ENCODE assay signal across 31 mouse cellular contexts in genomic region chr6:106946227-106946927, GRCm38 (mm10).
DNase-seq lines count a peak whose midpoint lies in the region; ATAC-seq lines count a peak whose summit lies in the region.
"Had no signal": no experiment of that assay in that cellular context is flagged by ENCODE, and none has a peak within 500 bp of the region (broad histone marks: within the 10 kb centered on the region; RNA-seq: fewer than 3 reads in every experiment).

No protein-coding gene starts in this region.

- no peaks in the 10 kb centered on the region for H3K9me3 ChIP-seq in forebrain, embryonic 11.5 days (ENCODE audit: control insufficient read depth, low read length)
- H3K9me3 ChIP-seq in forebrain, embryonic 12.5 days, result no peaks in the 10 kb centered on the region
- H3K9me3 ChIP-seq in neural tube, embryonic 13.5 days, result no peaks in the 10 kb centered on the region
- no peaks in the 10 kb centered on the region for H3K9me3 ChIP-seq in intestine, embryonic 16.5 days (ENCODE audit: control insufficient read depth, low read length)
- H3K9me3 ChIP-seq in stomach, embryonic 16.5 days (replicated peaks; ENCODE audit: control insufficient read depth, low read length), result no peaks in the 10 kb centered on the region
- H3K9me3 ChIP-seq: embryonic facial prominence, embryonic 12.5 days; forebrain, embryonic 13.5 days; G1E; hindbrain, embryonic 15.5 days; limb, embryonic 13.5 days; liver, embryonic 13.5 days; megakaryocyte, embryonic 14.5 days; midbrain, embryonic 12.5 days had no signal

- H3K27me3 ChIP-seq in forebrain, embryonic 11.5 days (ENCODE audit: control insufficient read depth, insufficient read depth, low read length), result no peaks in the 10 kb centered on the region
- no peaks in the 10 kb centered on the region for H3K27me3 ChIP-seq in forebrain, embryonic 12.5 days
- no peaks in the 10 kb centered on the region for H3K27me3 ChIP-seq in neural tube, embryonic 13.5 days
- no peaks in the 10 kb centered on the region for H3K27me3 ChIP-seq in intestine, embryonic 16.5 days (replicated peaks; ENCODE audit: control insufficient read depth, insufficient read depth, low read length)
- H3K27me3 ChIP-seq in stomach, embryonic 16.5 days (ENCODE audit: control insufficient read depth, insufficient read depth, low read length), result no peaks in the 10 kb centered on the region
- H3K27me3 ChIP-seq: embryonic facial prominence, embryonic 12.5 days; forebrain, embryonic 13.5 days; hindbrain, embryonic 15.5 days; limb, embryonic 13.5 days; liver, embryonic 13.5 days; megakaryocyte, embryonic 14.5 days; midbrain, embryonic 12.5 days had no signal

- no peak overlapping the region for H3K9ac ChIP-seq in forebrain, embryonic 11.5 days (ENCODE audit: low read length)
- H3K9ac ChIP-seq in forebrain, embryonic 12.5 days, result no peak overlapping the region
- H3K9ac ChIP-seq in neural tube, embryonic 13.5 days, result no peak overlapping the region
- H3K9ac ChIP-seq in intestine, embryonic 16.5 days (ENCODE audit: low read depth, low read length), result no peak overlapping the region
- H3K9ac ChIP-seq in stomach, embryonic 16.5 days (ENCODE audit: low read length), result no peak overlapping the region
- H3K9ac ChIP-seq: embryonic facial prominence, embryonic 12.5 days; forebrain, embryonic 13.5 days; hindbrain, embryonic 15.5 days; limb, embryonic 13.5 days; liver, embryonic 13.5 days; midbrain, embryonic 12.5 days had no signal

- no peaks in the 10 kb centered on the region for H3K4me1 ChIP-seq in forebrain, embryonic 11.5 days (replicated peaks; ENCODE audit: control insufficient read depth, insufficient read depth, low read length)
- no peaks in the 10 kb centered on the region for H3K4me1 ChIP-seq in forebrain, embryonic 12.5 days
- peaks cover 5% of the 10 kb centered on the region; the same call in 1 of the 2 replicates for H3K4me1 ChIP-seq in neural tube, embryonic 13.5 days (replicated peaks)
- H3K4me1 ChIP-seq in intestine, embryonic 16.5 days (ENCODE audit: control insufficient read depth, insufficient read depth, low read length), result no peaks in the 10 kb centered on the region
- H3K4me1 ChIP-seq in stomach, embryonic 16.5 days (ENCODE audit: control insufficient read depth, insufficient read depth, low read length), result peaks cover 2% of the 10 kb centered on the region; the same call in 1 of the 2 replicates
- H3K4me1 ChIP-seq: embryonic facial prominence, embryonic 12.5 days; forebrain, embryonic 13.5 days; hindbrain, embryonic 15.5 days; limb, embryonic 13.5 days; liver, embryonic 13.5 days; megakaryocyte, embryonic 14.5 days; midbrain, embryonic 12.5 days had no signal

- H3K4me2 ChIP-seq in forebrain, embryonic 11.5 days (ENCODE audit: low read depth, low read length, severe bottlenecking), result no peak overlapping the region
- no peak overlapping the region for H3K4me2 ChIP-seq in forebrain, embryonic 12.5 days
- H3K4me2 ChIP-seq in neural tube, embryonic 13.5 days, result no peak overlapping the region
- H3K4me2 ChIP-seq in intestine, embryonic 16.5 days (ENCODE audit: low read depth, low read length), result no peak overlapping the region
- no peak overlapping the region for H3K4me2 ChIP-seq in stomach, embryonic 16.5 days (ENCODE audit: low read depth, low read length)
- H3K4me2 ChIP-seq: embryonic facial prominence, embryonic 12.5 days; forebrain, embryonic 13.5 days; heart, embryonic 11.5 days; hindbrain, embryonic 15.5 days; limb, embryonic 13.5 days; liver, embryonic 13.5 days; midbrain, embryonic 12.5 days had no signal

- ATAC-seq in forebrain, embryonic 11.5 days (replicated peaks; ENCODE audit: low FRiP score), result 0 out of 2 replicates have a peak, but pooled peaks have one; percentile 5
- no peak for ATAC-seq in forebrain, embryonic 12.5 days (ENCODE audit: low FRiP score)
- ATAC-seq in neural tube, embryonic 13.5 days (ENCODE audit: low read depth), result peak; percentile 73
- peak; percentile 80 for ATAC-seq in intestine, embryonic 16.5 days
- ATAC-seq in stomach, embryonic 16.5 days (ENCODE audit: insufficient read depth, low FRiP score), result peak; percentile 85; the same call in 1 of the 2 replicates
- ATAC-seq: forebrain, embryonic 13.5 days; lung, postnatal 0 days had no signal

- DNase-seq in forebrain, embryonic 11.5 days (ENCODE audit: low spot score), result no peak
- DNase-seq in neural tube, embryonic 10.5 days (ENCODE audit: extremely low spot score, low spot score), result no peak
- DNase-seq in embryo, embryonic 10 days (ENCODE audit: low spot score), result no peak
- no peak for DNase-seq in ovary, postnatal 10 days (ENCODE audit: low spot score)
- DNase-seq: adrenal gland, adult 8-10 months; cerebellum, adult 8-10 months; cerebellum, postnatal 25 days; gastrocnemius, postnatal 25 days; heart, adult 18-20 months; heart, postnatal 36 days; kidney, adult 11 months; kidney, postnatal 14 days; liver, embryonic 13.5 days; lung, postnatal 4 days; thymus, adult 18-20 months; thymus, postnatal 25 days had no signal

- H3K36me3 ChIP-seq in forebrain, embryonic 11.5 days (ENCODE audit: control insufficient read depth, insufficient read depth, low read length), result no peaks in the 10 kb centered on the region
- no peaks in the 10 kb centered on the region for H3K36me3 ChIP-seq in forebrain, embryonic 12.5 days (replicated peaks)
- H3K36me3 ChIP-seq in neural tube, embryonic 13.5 days, result no peaks in the 10 kb centered on the region
- no peaks in the 10 kb centered on the region for H3K36me3 ChIP-seq in intestine, embryonic 16.5 days (ENCODE audit: control insufficient read depth, insufficient read depth, low read length)
- no peaks in the 10 kb centered on the region for H3K36me3 ChIP-seq in stomach, embryonic 16.5 days (ENCODE audit: control insufficient read depth, insufficient read depth, low read length)
- H3K36me3 ChIP-seq: embryonic facial prominence, embryonic 12.5 days; G1E; hindbrain, embryonic 15.5 days; limb, embryonic 13.5 days; liver, embryonic 13.5 days; midbrain, embryonic 12.5 days had no signal

- H3K4me3 ChIP-seq in forebrain, embryonic 11.5 days (ENCODE audit: low read depth, low read length), result no peak overlapping the region
- H3K4me3 ChIP-seq in forebrain, embryonic 12.5 days (replicated peaks), result no peak overlapping the region
- no peak overlapping the region for H3K4me3 ChIP-seq in neural tube, embryonic 13.5 days
- H3K4me3 ChIP-seq in intestine, embryonic 16.5 days (ENCODE audit: low read length), result no peak overlapping the region
- H3K4me3 ChIP-seq in stomach, embryonic 16.5 days (replicated peaks; ENCODE audit: low read length), result no peak overlapping the region
- H3K4me3 ChIP-seq: embryonic facial prominence, embryonic 12.5 days; erythroblast, embryonic 14.5 days; forebrain, embryonic 13.5 days; hindbrain, embryonic 15.5 days; limb, embryonic 13.5 days; liver, embryonic 13.5 days; megakaryocyte, embryonic 14.5 days; midbrain, embryonic 12.5 days; myocyte had no signal

- H3K27ac ChIP-seq in forebrain, embryonic 11.5 days (ENCODE audit: low read depth, low read length), result no peak overlapping the region
- H3K27ac ChIP-seq in forebrain, embryonic 12.5 days, result no peak overlapping the region
- H3K27ac ChIP-seq in neural tube, embryonic 13.5 days (replicated peaks), result 0 out of 2 replicates have a peak overlapping the region, but pooled peaks have one; percentile 23
- H3K27ac ChIP-seq in intestine, embryonic 16.5 days (ENCODE audit: low read length), result no peak overlapping the region
- no peak overlapping the region for H3K27ac ChIP-seq in stomach, embryonic 16.5 days (ENCODE audit: low read length)
- H3K27ac ChIP-seq: embryonic facial prominence, embryonic 12.5 days; forebrain, embryonic 13.5 days; hindbrain, embryonic 15.5 days; limb, embryonic 13.5 days; liver, embryonic 13.5 days; midbrain, embryonic 12.5 days had no signal

- 68% methylated on average over 3 of the region's 3 CpGs for WGBS in forebrain, embryonic 11.5 days
- WGBS in forebrain, embryonic 12.5 days, result 68% methylated on average over 3 of the region's 3 CpGs
- 53% methylated on average over 3 of the region's 3 CpGs for WGBS in neural tube, embryonic 13.5 days
- WGBS in intestine, embryonic 16.5 days, result 43% methylated on average over 3 of the region's 3 CpGs
- 44% methylated on average over 3 of the region's 3 CpGs for WGBS in stomach, embryonic 16.5 days
